Mouse (Mus musculus) adrenal gland, adult 18-20 months (tissue): ENCODE measurements around the gene Tbxa2r. TPM values are rescaled to one million over a fixed set of nuclear protein-coding genes. Genes with fewer than 3 reads are reported as not detected.
A peak's percentile ranks its signal among the peaks of the same experiment; 100 is the strongest.

Experiments
- DNase-seq, 2 experiments: peaks; one replicate each; pipeline ENCODE4 v3.0.0; 2021 to 2022; ENCODE audit warnings: low spot score in 2 of 2
- total RNA-seq, 2 experiments: library from RNA; stranded (reverse); gene quantifications; 1 replicate in 1 of 2; 2 replicates in 1 of 2; pipeline ENCODE4 v1.2.3; 2021

Tbxa2r gene
- total RNA-seq, 2 experiments from 2014 or later: 23.3 to 29.2 TPM

GRCm38 (mm10) chr10:81342686-81343505 lies 14.4 kb downstream of the Tbxa2r start, which contains the start of gene Gipc3:
Gipc3 (minus strand) TSS chr10:81343266.
- no peak for DNase-seq

- no peak for DNase-seq
Measured at GRCm38 (mm10) chr10:81344421-81345161, 16.1 kb downstream of the Tbxa2r start.

- no peak for DNase-seq
Measured at GRCm38 (mm10) chr10:81345162-81345534, 16.6 kb downstream of the Tbxa2r start.

- peak; percentile 66 to 76 for DNase-seq
Measured at GRCm38 (mm10) chr10:81346453-81347067, 18.0 kb downstream of the Tbxa2r start.

- no peak for DNase-seq
Measured at GRCm38 (mm10) chr10:81349146-81349545, 20.6 kb downstream of the Tbxa2r start.

GRCm38 (mm10) chr10:81349961-81350350 lies 21.4 kb downstream of the Tbxa2r start:
- DNase-seq: no peak

GRCm38 (mm10) chr10:81350351-81351063 lies 22.0 kb downstream of the Tbxa2r start, which contains the start of gene Hmg20b:
Hmg20b (minus strand) TSS chr10:81350480.
- DNase-seq: peak; percentile 97

GRCm38 (mm10) chr10:81351678-81352291 lies 23.3 kb downstream of the Tbxa2r start:
- DNase-seq: no peak

GRCm38 (mm10) chr10:81354738-81355477 lies 26.4 kb downstream of the Tbxa2r start:
- no peak for DNase-seq

GRCm38 (mm10) chr10:81355533-81355932 lies 27.0 kb downstream of the Tbxa2r start:
- no peak for DNase-seq

- no peak for DNase-seq
Measured at GRCm38 (mm10) chr10:81356352-81356990, 27.9 kb downstream of the Tbxa2r start.

- DNase-seq: peak; percentile 88 to 89
Measured at GRCm38 (mm10) chr10:81356991-81357844, 28.7 kb downstream of the Tbxa2r start, which contains the start of gene Mfsd12. Mfsd12 (plus strand) TSS chr10:81357491.

- no peak for DNase-seq
Measured at GRCm38 (mm10) chr10:81358209-81358608, 29.7 kb downstream of the Tbxa2r start.

GRCm38 (mm10) chr10:81358841-81359240 lies 30.3 kb downstream of the Tbxa2r start:
- no peak for DNase-seq

- DNase-seq: no peak
Measured at GRCm38 (mm10) chr10:81360721-81361120, 32.2 kb downstream of the Tbxa2r start.

GRCm38 (mm10) chr10:81362336-81362949 lies 33.9 kb downstream of the Tbxa2r start:
- no peak for DNase-seq

GRCm38 (mm10) chr10:81363436-81364346 lies 35.2 kb downstream of the Tbxa2r start:
- no peak for DNase-seq
